Mouse (Mus musculus) cerebellum, adult 8-10 months (tissue): Measurements from ENCODE around the gene Slc25a35.
"Not testable (repeated sequence)": the region's sequence is repeated elsewhere in the genome, so short reads cannot be mapped to it uniquely, and the experiment has no call there.

ENCODE experiments used
- DNase-seq: peaks from one replicate; pipeline ENCODE4 v3.0.0; 2022

Gene Slc25a35

DNA sequence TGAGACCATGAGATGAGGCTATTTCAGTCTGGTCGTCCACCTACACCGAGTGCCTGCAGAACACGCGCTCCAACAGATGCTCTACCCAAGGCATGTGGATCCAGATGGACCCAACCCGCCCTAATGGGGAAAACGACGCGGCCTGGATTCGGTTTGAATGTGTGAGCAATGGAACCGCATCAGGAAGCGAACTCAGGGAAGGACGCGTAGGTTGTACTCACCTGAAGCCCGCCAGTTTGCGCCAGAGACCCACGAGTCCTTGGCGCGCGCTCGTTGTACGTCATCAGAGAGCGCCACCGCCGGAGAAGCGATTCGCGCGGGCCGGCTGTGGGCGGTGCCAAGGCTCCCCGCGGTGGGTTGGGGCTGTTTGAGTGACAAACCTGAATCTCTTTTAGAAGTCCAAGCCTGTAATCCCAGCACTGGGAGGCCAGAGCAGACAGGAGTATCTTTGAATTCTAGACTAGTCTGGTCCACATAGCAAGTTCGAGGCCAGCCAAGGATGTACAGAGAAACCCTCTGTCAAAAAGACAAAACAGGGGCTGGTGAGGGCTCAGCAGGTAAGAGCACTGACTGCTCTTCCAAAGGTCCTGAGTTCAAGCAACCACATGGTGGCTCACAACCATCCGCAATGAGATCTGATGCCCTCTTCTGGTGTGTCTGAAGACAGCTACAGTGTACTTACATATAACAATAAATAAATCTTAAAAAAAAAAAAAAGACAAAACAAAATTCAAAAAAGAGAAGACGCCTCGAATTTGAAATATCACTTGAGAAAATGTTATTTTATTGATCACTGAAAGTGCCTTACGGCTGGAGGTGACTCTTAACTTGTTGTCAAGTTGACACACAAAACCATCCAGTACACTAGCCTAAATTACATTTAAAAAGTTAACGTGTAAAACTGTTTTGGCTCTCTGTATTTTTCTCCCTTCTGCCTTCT is 40.5 kb downstream of the Slc25a35 start, which contains the start of gene Pfas:
Pfas (minus strand) TSS at position 279 of the 940 bp plus-strand sequence.
- peak; percentile 91 for DNase-seq

GRCm38 (mm10) chr11:69009508-69009907 is 41.6 kb downstream of the Slc25a35 start:
- DNase-seq: no peak

DNA sequence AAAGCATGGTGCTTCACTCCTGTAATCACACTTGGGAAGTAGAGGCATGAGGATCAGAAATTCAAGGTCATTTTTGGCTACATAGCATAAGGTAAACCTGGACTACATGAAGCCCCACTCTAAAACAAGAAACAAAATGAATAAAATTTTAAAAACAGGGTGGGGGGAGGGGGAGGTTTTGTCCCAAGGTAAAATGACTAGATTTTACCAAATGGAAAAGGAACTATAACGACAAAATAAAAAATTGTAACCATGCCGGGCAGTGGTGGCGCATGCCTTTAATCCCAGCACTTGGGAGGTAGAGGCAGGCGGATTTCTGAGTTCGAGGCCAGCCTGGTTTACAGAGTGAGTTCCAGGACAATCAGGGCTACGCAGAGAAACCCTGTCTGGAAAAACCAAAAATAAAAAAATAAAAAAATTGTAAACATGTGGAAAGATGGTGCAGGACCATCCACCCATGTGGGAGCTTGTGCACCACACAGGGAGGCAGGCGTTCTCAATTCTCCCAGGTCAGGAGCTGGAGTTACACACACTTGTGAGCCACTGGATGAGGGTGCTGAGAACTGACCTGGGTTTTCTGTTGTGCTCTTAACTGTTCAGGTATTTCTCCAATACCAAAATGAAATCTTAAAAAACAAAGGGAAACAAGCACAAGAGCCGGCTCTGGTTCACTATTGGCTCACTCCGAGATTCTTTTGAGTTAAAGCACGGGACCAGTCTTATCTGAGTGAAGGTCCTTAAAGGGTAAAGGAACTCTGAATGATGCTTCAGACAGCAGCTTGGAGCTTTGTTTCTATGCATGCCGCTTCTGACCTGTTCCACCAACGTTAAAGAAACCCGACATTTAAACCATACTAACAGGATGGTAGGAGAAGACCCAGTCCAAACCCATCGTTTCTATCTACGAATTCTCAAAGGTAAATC is 42.7 kb downstream of the Slc25a35 start:
- no peak for DNase-seq

DNA sequence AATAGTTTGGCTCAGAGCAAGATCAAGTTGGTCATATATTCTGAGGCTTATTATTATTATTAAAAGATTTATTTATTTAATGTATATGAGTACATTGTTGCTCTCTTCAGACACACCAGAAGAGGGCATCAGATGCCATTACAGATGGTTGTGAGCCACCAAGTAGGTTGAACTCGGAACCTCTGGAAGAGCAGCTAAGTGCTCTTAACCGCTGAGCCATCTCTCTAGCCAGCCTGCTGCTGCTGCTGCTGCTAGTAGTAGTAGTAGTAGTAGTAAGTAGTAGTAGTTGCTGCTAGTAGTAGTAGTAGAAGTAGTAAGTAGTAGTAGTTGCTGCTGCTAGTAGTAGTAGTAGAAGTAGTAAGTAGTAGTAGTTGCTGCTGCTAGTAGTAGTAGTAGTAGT is 43.5 kb downstream of the Slc25a35 start:
- not testable (repeated sequence) for DNase-seq

DNA sequence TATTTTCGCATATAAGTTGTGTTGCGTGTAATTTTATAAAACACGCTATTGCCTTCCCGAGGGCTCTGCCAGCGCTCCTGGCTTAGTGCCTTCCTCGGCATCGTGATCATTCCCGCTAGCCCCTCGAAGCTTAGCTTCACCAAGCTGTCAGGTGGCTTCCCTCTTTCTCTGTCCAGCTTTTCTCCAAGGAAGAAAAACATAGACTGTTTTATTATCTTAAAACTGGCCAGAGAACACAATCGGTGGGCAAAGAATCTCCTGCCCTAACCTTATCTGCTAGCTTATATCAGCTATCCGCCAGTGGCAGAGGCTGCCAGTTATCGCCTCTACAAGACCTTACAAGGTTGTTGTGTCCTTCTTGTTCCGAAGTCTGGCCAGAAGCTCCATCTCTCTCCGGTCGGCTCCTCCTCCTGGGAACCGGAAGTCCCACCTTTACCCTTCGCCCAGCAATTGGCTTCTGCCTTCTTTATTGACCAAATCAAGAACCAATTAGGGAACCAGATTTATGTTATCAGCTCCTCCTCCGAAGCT is 44.2 kb downstream of the Slc25a35 start:
- peak; percentile 84 for DNase-seq

DNA sequence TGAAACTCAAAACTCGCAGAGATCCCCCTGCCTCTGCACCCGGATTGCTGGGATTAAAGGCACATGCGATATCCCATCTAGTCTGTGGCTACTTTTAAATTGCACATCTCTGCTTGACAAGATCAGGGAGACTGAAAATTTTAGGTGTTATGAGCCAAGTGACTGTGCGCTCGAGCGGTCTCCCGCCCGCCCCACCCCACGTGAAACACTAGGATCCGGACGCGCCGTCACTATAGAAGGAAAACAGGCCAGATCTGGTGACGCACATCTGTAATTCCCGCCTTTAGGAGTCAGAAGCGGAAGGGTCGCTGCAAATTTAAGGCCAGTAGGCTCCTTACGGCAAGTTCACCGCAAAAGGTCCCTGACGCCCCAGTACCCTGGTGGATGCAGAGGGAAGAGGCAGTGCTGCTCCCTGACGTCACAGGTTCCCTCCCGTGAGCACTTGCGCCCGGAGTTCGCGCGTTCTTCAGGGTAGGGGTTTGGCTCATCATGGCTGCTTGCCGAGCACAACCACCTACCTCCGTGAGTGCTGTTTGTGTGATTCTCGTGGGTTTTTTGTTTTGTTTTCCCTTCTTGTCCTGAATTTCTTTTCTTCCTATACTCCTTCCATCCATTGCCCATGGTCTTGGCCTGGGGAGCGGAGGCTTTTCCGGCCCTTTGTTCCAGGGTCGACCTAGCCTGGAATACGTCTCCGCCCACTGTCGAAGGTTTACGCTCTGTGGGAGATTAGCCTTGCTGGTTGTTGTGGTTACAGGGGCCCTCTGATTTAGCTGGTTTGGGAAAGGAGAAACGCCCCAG is 47.9 kb downstream of the Slc25a35 start, which contains the start of gene Ctc1:
Ctc1 (plus strand) TSS at position 268 of the 798 bp plus-strand sequence.
- DNase-seq: peak; percentile 85

DNA sequence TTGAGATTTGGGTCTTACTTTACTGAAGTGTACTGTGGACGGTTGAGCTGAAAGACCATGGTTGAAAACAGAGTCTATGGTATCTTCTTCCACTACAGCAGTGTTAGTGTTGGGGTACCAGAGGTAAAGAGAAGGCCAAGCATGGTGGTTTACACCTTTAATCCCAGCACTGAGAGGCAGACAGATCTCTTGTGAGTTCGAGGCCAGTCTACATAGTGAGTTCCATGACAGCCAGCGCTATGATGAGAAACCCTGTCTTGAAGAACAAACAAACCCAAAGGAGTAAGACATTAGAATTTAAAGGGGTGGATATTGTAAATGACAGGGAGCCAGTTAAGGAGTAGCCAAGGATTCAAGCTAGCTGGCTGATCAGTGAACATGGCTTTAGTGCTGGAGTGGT is 48.8 kb downstream of the Slc25a35 start:
- no peak for DNase-seq

DNA sequence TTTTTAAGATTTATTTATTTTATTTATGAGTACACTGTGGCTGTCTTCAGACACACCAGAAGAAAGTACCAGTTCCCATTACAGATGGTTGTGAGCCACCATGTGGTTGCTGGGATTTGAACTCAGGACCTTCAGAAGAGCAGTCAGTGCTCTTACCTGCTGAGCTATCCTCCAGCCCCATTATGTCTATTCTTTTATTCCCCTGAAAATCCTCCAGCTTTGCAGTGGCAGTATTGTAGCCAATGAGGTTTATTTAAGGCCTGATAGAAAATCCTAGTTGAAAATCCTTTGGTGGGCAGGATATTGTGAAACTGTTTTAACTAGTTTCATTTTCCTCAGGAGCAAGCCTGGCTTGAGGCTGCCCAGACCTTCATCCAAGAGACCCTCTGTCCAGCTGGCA is 52.8 kb downstream of the Slc25a35 start:
- no peak for DNase-seq
